Mouse (Mus musculus): ENCODE results near the gene Csad. TPM values are rescaled to one million over a fixed set of nuclear protein-coding genes. Genes with fewer than 3 reads are reported as not detected.

Gene Csad
- polyA plus RNA-seq (2014; fragmentation: Illumina TruSeq; extraction: RNeasy Lipid Tissue Mini Kit (QIAGEN cat#74804); ENCODE audit: low read depth, low replicate concordance), result 18.2 TPM

GRCm38 (mm10) chr15:102204674-102205505, at the start of gene Csad:
TSS of gene Csad (minus strand) at chr15:102204724.

GRCm38 (mm10) chr15:102231748-102232147, 27.2 kb upstream of the Csad start, which contains the start of gene Itgb7:
TSS of gene Itgb7 (minus strand) at chr15:102231944.

GRCm38 (mm10) chr15:102202971-102203834, 1.3 kb downstream of the Csad start, which contains the start of gene Zfp740:
TSS of gene Zfp740 (plus strand) at chr15:102203249.

GRCm38 (mm10) chr15:102150301-102151135, 54.0 kb downstream of the Csad start, which contains the start of gene Soat2:
TSS of gene Soat2 (plus strand) at chr15:102150526.

GRCm38 (mm10) chr15:102144274-102144711, 60.2 kb downstream of the Csad start, which contains the start of gene Igfbp6:
TSS of gene Igfbp6 (plus strand) at chr15:102144362.

GRCm38 (mm10) chr15:102136129-102136758, 68.3 kb downstream of the Csad start, which contains the start of gene Spryd3:
TSS of gene Spryd3 (minus strand) at chr15:102136234.

Other genes starting within 250 kb of the Csad start
- gene Krt8, start 200.2 kb downstream of the Csad start, polyA plus RNA-seq (2014; fragmentation: Illumina TruSeq; extraction: RNeasy Lipid Tissue Mini Kit (QIAGEN cat#74804); ENCODE audit: low read depth, low replicate concordance), result 179 TPM
- 14.7 TPM for gene Krt18, start 176.5 kb downstream of the Csad start, polyA plus RNA-seq (2014; fragmentation: Illumina TruSeq; extraction: RNeasy Lipid Tissue Mini Kit (QIAGEN cat#74804); ENCODE audit: low read depth, low replicate concordance)
- 230 TPM for gene Eif4b, start 131.0 kb downstream of the Csad start, polyA plus RNA-seq (2014; fragmentation: Illumina TruSeq; extraction: RNeasy Lipid Tissue Mini Kit (QIAGEN cat#74804); ENCODE audit: low read depth, low replicate concordance)
- gene Tns2, start 104.3 kb downstream of the Csad start, polyA plus RNA-seq (2014; fragmentation: Illumina TruSeq; extraction: RNeasy Lipid Tissue Mini Kit (QIAGEN cat#74804); ENCODE audit: low read depth, low replicate concordance), result 17.3 TPM
- 1.5 TPM for gene Spryd3, start 68.5 kb downstream of the Csad start, polyA plus RNA-seq (2014; fragmentation: Illumina TruSeq; extraction: RNeasy Lipid Tissue Mini Kit (QIAGEN cat#74804); ENCODE audit: low read depth, low replicate concordance)
- gene Igfbp6, start 60.4 kb downstream of the Csad start, polyA plus RNA-seq (2014; fragmentation: Illumina TruSeq; extraction: RNeasy Lipid Tissue Mini Kit (QIAGEN cat#74804); ENCODE audit: low read depth, low replicate concordance), result 0.41 TPM
- gene Soat2, start 54.2 kb downstream of the Csad start, polyA plus RNA-seq (2014; fragmentation: Illumina TruSeq; extraction: RNeasy Lipid Tissue Mini Kit (QIAGEN cat#74804); ENCODE audit: low read depth, low replicate concordance), result 0.32 TPM
- gene Zfp740, start 1.5 kb downstream of the Csad start, polyA plus RNA-seq (2014; fragmentation: Illumina TruSeq; extraction: RNeasy Lipid Tissue Mini Kit (QIAGEN cat#74804); ENCODE audit: low read depth, low replicate concordance), result 47.3 TPM
- gene Itgb7, start 27.2 kb upstream of the Csad start, polyA plus RNA-seq (2014; fragmentation: Illumina TruSeq; extraction: RNeasy Lipid Tissue Mini Kit (QIAGEN cat#74804); ENCODE audit: low read depth, low replicate concordance), result 0.47 TPM
- 3.6 TPM for gene Rarg, start 52.8 kb upstream of the Csad start, polyA plus RNA-seq (2014; fragmentation: Illumina TruSeq; extraction: RNeasy Lipid Tissue Mini Kit (QIAGEN cat#74804); ENCODE audit: low read depth, low replicate concordance)
- not detected for gene Gm9918, start 65.8 kb upstream of the Csad start, polyA plus RNA-seq (2014; fragmentation: Illumina TruSeq; extraction: RNeasy Lipid Tissue Mini Kit (QIAGEN cat#74804); ENCODE audit: low read depth, low replicate concordance)
- gene Mfsd5, start 74.7 kb upstream of the Csad start, polyA plus RNA-seq (2014; fragmentation: Illumina TruSeq; extraction: RNeasy Lipid Tissue Mini Kit (QIAGEN cat#74804); ENCODE audit: low read depth, low replicate concordance), result 0.66 TPM
- 0.13 TPM for gene Espl1, start 91.5 kb upstream of the Csad start, polyA plus RNA-seq (2014; fragmentation: Illumina TruSeq; extraction: RNeasy Lipid Tissue Mini Kit (QIAGEN cat#74804); ENCODE audit: low read depth, low replicate concordance)
- gene Pfdn5, start 121.4 kb upstream of the Csad start, polyA plus RNA-seq (2014; fragmentation: Illumina TruSeq; extraction: RNeasy Lipid Tissue Mini Kit (QIAGEN cat#74804); ENCODE audit: low read depth, low replicate concordance), result 39.0 TPM
- gene Myg1, start 127.0 kb upstream of the Csad start, polyA plus RNA-seq (2014; fragmentation: Illumina TruSeq; extraction: RNeasy Lipid Tissue Mini Kit (QIAGEN cat#74804); ENCODE audit: low read depth, low replicate concordance), result 8.4 TPM
- 3.3 TPM for gene Aaas, start 146.0 kb upstream of the Csad start, polyA plus RNA-seq (2014; fragmentation: Illumina TruSeq; extraction: RNeasy Lipid Tissue Mini Kit (QIAGEN cat#74804); ENCODE audit: low read depth, low replicate concordance)
- gene Sp7, start 162.5 kb upstream of the Csad start, polyA plus RNA-seq (2014; fragmentation: Illumina TruSeq; extraction: RNeasy Lipid Tissue Mini Kit (QIAGEN cat#74804); ENCODE audit: low read depth, low replicate concordance), result not detected
- 124 TPM for gene Sp1, start 201.4 kb upstream of the Csad start, polyA plus RNA-seq (2014; fragmentation: Illumina TruSeq; extraction: RNeasy Lipid Tissue Mini Kit (QIAGEN cat#74804); ENCODE audit: low read depth, low replicate concordance)
- gene Amhr2, start 240.6 kb upstream of the Csad start, polyA plus RNA-seq (2014; fragmentation: Illumina TruSeq; extraction: RNeasy Lipid Tissue Mini Kit (QIAGEN cat#74804); ENCODE audit: low read depth, low replicate concordance), result not detected

Data from sigmoid colon, adult 10 weeks (tissue).